Mouse (Mus musculus) midbrain, postnatal 0 days (tissue): ENCODE measurements around the gene Ift22. TPM values are rescaled to one million over a fixed set of nuclear protein-coding genes. Genes with fewer than 3 reads are reported as not detected.
"Not testable (repeated sequence)": the region's sequence is repeated elsewhere in the genome, so short reads cannot be mapped to it uniquely, and the experiment has no call there.

Source experiments
- ATAC-seq: fragments of 200-750 bp; cut with Nextera tagmentation; 2 replicates; pipeline ENCODE4 v1.8.0; 2017; ENCODE audit warnings: moderate number of reproducible peaks, mild to moderate bottlenecking, moderate TSS enrichment, moderate library complexity; ENCODE audit not compliant: low FRiP score
- DNase-seq: peaks from one replicate; pipeline ENCODE4 v3.0.0-alpha.2; 2015; ENCODE audit warnings: low spot score
- H3K27ac ChIP-seq: fragments of 300-500 bp; sonication (generic); 2 replicates; pipeline ENCODE4 v1.5.1; 2014; ENCODE audit warnings: low read depth, mild to moderate bottlenecking, low read length, mixed read lengths
- H3K27me3 ChIP-seq: fragments of 300-500 bp; sonication (generic); 2 replicates; pipeline ENCODE4 v1.6.1; 2014; ENCODE audit warnings: low read length, control low read depth, mixed read lengths; ENCODE audit not compliant: insufficient read depth
- H3K36me3 ChIP-seq: fragments of 300-500 bp; sonication (generic); 2 replicates; pipeline ENCODE4 v1.6.1; 2014; ENCODE audit warnings: low read length, control low read depth, mixed read lengths; ENCODE audit not compliant: insufficient read depth
- H3K4me1 ChIP-seq: fragments of 300-500 bp; sonication (generic); 2 replicates; pipeline ENCODE4 v1.6.1; 2014; ENCODE audit warnings: mild to moderate bottlenecking, control low read depth, antibody characterized with exemption, low read length, mixed read lengths; ENCODE audit not compliant: insufficient read depth
- H3K4me2 ChIP-seq: fragments of 300-500 bp; sonication (generic); 2 replicates; pipeline ENCODE4 v1.6.1; 2014; ENCODE audit warnings: low read depth, mild to moderate bottlenecking, low read length, mixed read lengths; ENCODE audit not compliant: poor library complexity, severe bottlenecking
- H3K4me3 ChIP-seq: fragments of 300-500 bp; sonication (generic); 2 replicates; pipeline ENCODE4 v1.5.1; 2014; ENCODE audit warnings: low read depth, mild to moderate bottlenecking, low read length, moderate library complexity
- H3K9ac ChIP-seq: fragments of 300-500 bp; sonication (generic); replicated peaks from 2 replicates; pipeline ENCODE4 v1.6.1; 2014; ENCODE audit warnings: mild to moderate bottlenecking, low read length, moderate library complexity, mixed read lengths; ENCODE audit not compliant: poor library complexity, severe bottlenecking
- H3K9me3 ChIP-seq: fragments of 300-500 bp; sonication (generic); 2 replicates; pipeline ENCODE4 v1.6.1; 2016; ENCODE audit warnings: low read length, control low read depth
- CTCF ChIP-seq: IDR thresholded peaks from 2 replicates; pipeline ENCODE4 v1.5.1; 2016; ENCODE audit warnings: antibody characterized with exemption, mild to moderate bottlenecking
- WGBS: fragments of 180-500 bp; shearing (Covaris S2); extraction: QIAGEN DNeasy Blood & Tissue Kit; methylation state at CpG from one replicate; pipeline ENCODE4 v1.1.7; 2014; 5-methylcytosine and 5-hydroxymethylcytosine counted together
- polyA plus RNA-seq: library from polyadenylated mRNA; unstranded; fragments of >200 nt; fragmentation: Nextera tagmentation; extraction: Ambion mirVana; gene quantifications from 2 replicates; pipeline ENCODE4 v1.2.1, GENCODE M21; 2015
- total RNA-seq: library from RNA; depleted of rRNA; stranded (reverse); fragments of >200 nt; gene quantifications from 2 replicates; pipeline ENCODE4 v1.2.3, GENCODE M21; 2014

The Ift22 gene
- total and polyA plus RNA-seq, 2 experiments from 2014 or later = 42.3 to 122 TPM

- Histone ChIP-seq H3K27ac (no peak overlapping the region), H3K4me2 (no peak overlapping the region), H3K27me3 (no peaks in the 10 kb centered on the region), H3K4me3 (no peak overlapping the region), H3K9ac (no peak overlapping the region), H3K36me3 (peaks cover 4% of the 10 kb centered on the region; the same call in 1 of the 2 replicates), H3K9me3 (no peaks in the 10 kb centered on the region), H3K4me1 (no peaks in the 10 kb centered on the region)
- peak; percentile 54 for TF ChIP-seq CTCF
- 72% methylated on average over 7 of the region's 7 CpGs for WGBS
- DNase-seq (no peak), ATAC-seq (no peak)
These were observed 31.3 kb downstream of the Ift22 start for GRCm38 (mm10) chr5:136939284-136939683.

- H3K36me3 ChIP-seq, H3K27me3 ChIP-seq, H3K9ac ChIP-seq, DNase-seq, H3K4me2 ChIP-seq, H3K27ac ChIP-seq, H3K4me1 ChIP-seq, H3K9me3 ChIP-seq, H3K4me3 ChIP-seq, ATAC-seq: not testable (repeated sequence)
- WGBS = 88% methylated on average over 6 of the region's 6 CpGs
These were observed 32.1 kb downstream of the Ift22 start for GRCm38 (mm10) chr5:136940029-136940428.

GRCm38 (mm10) chr5:136940845-136941560 is 33.1 kb downstream of the Ift22 start:
- Histone ChIP-seq H3K27ac (no peak overlapping the region), H3K9ac (no peak overlapping the region), H3K4me1 (no peaks in the 10 kb centered on the region), H3K36me3 (no peaks in the 10 kb centered on the region), H3K4me3 (no peak overlapping the region), H3K4me2 (no peak overlapping the region), H3K27me3 (no peaks in the 10 kb centered on the region), H3K9me3 (no peaks in the 10 kb centered on the region)
- TF ChIP-seq CTCF = no peak
- ATAC-seq = no peak
- no peak for DNase-seq
- WGBS = 87% methylated on average over 12 of the region's 12 CpGs

GRCm38 (mm10) chr5:136942781-136943180 is 34.8 kb downstream of the Ift22 start:
- Histone ChIP-seq H3K36me3 (no peaks in the 10 kb centered on the region), H3K9ac (no peak overlapping the region), H3K9me3 (no peaks in the 10 kb centered on the region), H3K4me3 (no peak overlapping the region), H3K27ac (0 out of 2 replicates have a peak overlapping the region, but pooled peaks have one; percentile 1), H3K4me2 (no peak overlapping the region), H3K4me1 (no peaks in the 10 kb centered on the region), H3K27me3 (no peaks in the 10 kb centered on the region)
- peak; percentile 30 for DNase-seq
- TF ChIP-seq CTCF = no peak
- 76% methylated on average over 3 of the region's 3 CpGs for whole genome bisulfite sequencing
- ATAC-seq = no peak

GRCm38 (mm10) chr5:136943382-136943781 is 35.4 kb downstream of the Ift22 start:
- 81% methylated on average over 2 of the region's 2 CpGs for WGBS
- Histone ChIP-seq H3K4me3 (no peak overlapping the region), H3K4me1 (no peaks in the 10 kb centered on the region), H3K36me3 (no peaks in the 10 kb centered on the region), H3K27me3 (no peaks in the 10 kb centered on the region), H3K27ac (no peak overlapping the region), H3K9me3 (no peaks in the 10 kb centered on the region), H3K9ac (no peak overlapping the region), H3K4me2 (no peak overlapping the region)
- DNase-seq = no peak
- TF ChIP-seq CTCF = no peak
- no peak for ATAC-seq

GRCm38 (mm10) chr5:136945084-136945483 is 37.1 kb downstream of the Ift22 start:
- Histone ChIP-seq H3K9me3 (no peaks in the 10 kb centered on the region), H3K36me3 (no peaks in the 10 kb centered on the region), H3K4me3 (no peak overlapping the region), H3K27me3 (no peaks in the 10 kb centered on the region), H3K9ac (no peak overlapping the region), H3K4me2 (no peak overlapping the region), H3K27ac (no peak overlapping the region), H3K4me1 (no peaks in the 10 kb centered on the region)
- no peak for ATAC-seq
- whole genome bisulfite sequencing = 82% methylated on average over 12 of the region's 12 CpGs
- DNase-seq = no peak
- no peak for TF ChIP-seq CTCF
